Mouse (Mus musculus) urinary bladder, postnatal 4 days (tissue): ENCODE data around the gene Gm49342.
"Not testable (repeated sequence)": the region's sequence is repeated elsewhere in the genome, so short reads cannot be mapped to it uniquely, and the experiment has no call there.

Experiments used
- DNase-seq, 2 experiments: peaks; one replicate each; pipeline ENCODE4 v3.0.0; 2021 to 2022; ENCODE audit warnings: low spot score in 2 of 2

Gene Gm49342

DNA sequence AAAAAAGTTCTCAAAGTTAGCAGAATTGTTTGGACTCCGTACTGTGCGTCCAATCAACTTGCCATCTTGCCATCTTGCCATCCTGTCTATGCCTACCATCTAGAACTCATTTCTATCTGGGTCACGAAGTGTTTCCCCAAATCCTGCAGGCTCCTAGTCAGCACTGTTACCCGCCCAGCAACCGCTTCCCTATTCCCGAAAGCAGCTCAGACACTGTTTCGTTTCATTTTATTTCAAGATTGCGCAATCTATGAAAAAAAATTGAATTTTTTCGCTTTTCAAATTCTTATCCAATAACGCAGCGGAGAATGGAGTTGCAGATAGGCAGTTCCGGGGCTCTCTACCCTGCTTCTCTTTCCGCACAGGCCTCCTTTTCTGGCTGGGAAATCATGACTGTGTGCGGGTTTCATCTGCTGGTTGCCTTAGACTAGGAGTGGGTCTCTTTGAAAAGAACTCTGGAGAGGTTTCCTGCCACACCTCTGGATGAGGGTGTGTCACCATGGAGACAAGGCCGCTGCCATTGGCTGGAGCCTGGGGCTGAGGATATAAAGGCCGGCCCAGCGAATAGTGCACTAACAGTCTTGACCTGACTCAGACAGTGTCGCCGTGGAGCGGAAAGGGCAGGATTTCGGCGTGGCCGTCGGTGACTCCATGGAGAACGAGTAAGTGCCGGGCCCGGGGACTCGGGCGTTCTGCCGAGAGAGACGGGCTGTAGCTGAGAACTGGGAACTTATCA lies at the start of gene Gm49342:
Gene Gm49342 (plus strand): TSS at position 586 of the 736 bp plus-strand sequence.
- peak; percentile 93 for DNase-seq

DNA sequence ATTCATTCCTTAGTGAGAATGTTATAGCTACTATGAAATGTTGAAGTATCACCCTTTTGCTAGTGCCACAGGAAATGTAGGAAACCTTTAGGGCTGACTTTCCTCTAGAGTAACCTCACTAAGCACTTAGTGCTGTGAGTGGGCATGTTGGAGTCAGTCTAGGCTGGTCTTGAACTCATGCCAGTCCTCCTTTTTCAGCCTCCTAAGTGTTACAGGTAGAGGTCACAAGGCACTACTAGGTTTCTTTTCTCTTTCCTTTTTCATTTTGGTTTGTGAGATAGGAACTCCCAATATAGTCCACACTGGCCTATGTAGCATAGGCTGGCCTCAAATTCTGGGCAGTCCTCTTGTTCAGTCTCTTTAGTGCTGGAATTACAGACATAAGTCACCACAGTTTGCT lies 48.9 kb upstream of the Gm49342 start:
- DNase-seq: no peak

DNA sequence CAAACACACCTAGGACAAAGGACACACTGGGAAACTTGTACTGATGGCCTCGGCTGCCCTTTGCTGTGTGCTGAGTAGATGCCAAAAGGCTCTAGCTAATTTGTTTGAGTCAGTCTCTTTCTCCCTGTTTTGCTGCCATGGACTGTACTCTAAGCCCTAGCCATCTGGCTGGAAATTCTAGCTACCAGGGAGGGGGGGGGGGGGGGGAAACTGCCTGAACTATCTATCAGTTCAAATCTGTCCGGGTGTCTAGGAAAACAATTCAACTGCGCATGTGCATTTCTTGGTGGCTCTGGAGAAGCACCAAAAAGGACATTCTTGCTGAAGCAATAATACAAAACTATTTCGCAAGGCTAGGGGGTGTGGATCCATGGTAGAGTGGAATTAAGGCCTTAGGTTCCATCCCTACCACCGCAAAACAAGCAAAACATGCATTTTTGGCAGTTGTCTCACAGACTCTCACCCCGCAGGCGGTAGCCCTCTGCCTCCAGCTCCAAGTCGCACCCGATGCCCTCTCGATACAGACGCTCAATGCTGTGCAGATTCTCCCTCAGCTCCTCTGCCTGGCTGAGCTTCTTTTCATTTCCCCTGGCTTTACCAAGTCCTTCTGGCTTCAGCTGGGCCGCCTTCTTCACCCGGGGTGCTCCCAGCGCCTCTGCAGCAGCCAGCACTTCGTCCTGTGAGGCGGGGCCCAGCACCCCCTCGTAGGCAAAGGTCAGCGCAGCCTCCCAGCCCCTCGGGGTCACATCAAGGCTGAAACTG lies 48.2 kb upstream of the Gm49342 start:
- DNase-seq: peak in 1 of 2 experiments; percentile 31

DNA sequence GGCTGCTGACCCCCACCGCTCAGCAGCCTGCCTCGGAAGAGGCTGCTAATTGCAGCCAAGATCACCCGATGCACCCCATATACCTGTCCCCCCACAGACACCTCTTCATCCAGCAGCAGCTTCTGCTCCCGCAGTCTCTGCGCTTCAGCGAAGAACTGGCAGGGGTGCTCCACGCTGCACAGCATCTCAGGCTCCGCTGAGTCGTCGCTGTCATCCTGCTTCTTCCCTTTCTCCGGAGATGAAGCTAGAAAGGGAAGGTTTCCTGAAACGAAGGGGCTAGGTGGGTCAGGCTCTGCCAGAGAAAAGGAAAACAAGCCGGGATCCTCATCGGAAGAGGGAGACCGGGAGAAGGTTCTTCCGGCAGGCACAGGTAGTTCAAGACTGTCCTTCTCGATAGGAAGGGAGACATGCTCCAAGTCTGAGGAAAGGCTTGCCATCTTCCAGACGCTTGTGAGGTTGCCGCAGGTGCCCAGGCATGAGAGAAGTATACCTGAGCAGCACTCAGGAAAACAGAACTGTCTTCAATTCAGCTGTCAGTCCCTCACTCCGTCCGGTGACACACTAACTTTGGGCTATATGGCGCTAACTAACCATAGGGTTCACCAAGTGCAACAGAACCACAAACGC lies 47.5 kb upstream of the Gm49342 start:
- DNase-seq: no peak

DNA sequence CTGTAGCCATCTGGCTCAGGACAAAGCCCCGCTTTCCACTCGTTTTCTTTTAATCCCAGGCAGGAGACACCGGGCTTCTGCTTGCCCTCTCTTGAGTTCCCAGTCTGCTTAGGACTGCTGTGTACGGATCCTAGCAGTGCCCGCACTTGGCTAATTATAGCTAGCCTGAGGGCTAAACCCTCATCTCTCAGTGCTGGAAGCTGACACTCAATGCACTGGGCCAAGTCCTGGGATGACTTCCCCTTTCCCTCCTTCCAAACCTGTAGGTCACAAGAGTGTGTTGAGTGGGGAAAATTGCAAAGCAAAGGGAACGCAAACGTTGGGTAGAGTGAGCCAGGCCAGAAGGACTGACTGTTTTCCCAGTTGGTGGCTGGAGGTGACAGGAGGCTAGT lies 46.9 kb upstream of the Gm49342 start, which contains the start of gene Klhl33:
Gene Klhl33 (minus strand): TSS at position 134 of the 392 bp plus-strand sequence.
- DNase-seq: no peak

DNA sequence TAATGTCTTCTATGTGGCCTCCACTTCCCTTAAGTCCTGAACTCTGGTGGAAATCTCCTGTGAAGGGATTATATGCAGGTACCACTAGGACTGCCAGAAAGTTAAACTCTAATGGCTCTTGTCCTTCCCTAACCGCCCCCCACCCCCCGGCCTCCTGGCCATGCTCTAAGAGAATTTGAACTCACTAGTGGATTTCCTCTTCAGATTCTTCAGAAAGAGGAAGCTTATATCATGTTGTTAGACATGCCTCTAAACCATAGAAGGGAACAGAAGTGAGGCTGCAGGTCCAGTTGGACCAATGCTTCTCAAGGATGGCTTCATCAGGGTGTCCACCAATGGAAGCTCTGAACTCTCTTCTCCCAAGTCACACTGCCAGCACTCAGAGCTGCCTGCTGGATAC lies 46.3 kb upstream of the Gm49342 start:
- DNase-seq: not testable (repeated sequence)

DNA sequence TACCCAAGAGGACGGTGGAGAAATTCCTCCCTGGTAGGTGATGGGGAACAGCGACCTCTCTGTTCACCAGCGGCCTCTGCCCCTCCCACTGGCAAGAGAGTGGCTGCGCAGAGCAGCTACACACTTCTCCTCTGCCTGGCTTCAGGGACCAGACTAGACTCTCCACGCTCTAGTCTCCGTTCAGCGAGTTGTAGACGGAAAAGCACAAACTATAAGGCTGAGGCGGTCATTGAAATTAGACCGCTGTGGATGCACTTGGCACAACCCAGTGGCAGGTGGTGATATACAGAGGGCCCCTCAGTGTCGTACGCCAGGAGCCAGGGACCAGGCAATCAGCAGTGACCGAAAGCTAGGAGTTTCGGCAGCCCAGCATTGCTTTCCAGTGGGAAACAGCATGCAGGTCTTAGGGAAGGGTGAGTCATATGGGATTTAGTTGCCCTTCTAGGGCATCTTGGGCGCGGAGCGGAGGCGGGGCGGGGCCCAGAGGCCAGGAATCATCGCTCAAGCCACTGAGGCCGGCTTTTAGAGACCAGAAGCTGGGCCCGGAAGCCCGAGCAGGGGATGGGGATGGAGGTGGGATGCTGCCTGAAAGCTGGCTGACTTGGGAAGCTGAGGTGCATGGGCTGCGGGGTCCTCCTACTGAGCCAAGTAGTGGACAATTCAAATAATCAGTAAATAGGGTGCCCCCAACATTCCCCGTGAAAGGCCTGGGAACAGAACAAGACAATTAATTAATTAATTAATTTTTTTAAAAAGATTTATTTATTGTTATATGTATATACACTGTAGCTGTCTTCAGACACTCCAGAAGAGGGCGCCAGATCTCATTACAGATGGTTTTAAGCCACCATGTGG lies 40.1 kb upstream of the Gm49342 start:
- DNase-seq: no peak

DNA sequence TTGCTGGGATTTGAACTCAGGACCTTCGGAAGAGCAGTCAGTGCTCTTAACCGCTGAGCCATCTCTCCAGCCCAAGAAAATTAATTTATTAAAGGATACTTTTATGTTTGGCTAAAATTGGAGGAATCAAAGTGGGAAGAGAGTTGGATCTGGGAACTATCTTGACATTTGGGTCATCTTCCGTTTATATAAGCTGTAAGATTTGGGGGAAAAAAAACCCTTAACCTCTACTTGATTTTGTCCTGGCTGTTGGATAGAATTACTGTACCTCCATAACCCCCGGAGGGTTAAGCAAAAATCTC lies 39.5 kb upstream of the Gm49342 start:
- no peak for DNase-seq

DNA sequence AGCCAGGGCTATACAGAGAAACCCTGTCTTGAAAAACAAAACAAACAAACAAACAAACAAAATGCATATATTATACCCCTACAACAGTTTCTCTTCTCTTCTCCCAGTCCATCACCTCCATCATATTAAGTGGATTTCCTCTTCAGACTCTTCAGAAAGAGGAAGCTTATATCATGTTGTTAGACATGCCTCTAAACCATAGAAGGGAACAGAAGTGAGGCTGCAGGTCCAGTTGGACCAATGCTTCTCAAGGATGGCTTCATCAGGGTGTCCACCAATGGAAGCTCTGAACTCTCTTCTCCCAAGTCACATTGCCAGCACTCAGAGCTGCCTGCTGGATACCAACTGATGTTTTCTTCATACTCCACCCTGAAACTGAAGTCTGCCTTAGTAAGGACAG lies 39.0 kb upstream of the Gm49342 start:
- DNase-seq: not testable (repeated sequence)

DNA sequence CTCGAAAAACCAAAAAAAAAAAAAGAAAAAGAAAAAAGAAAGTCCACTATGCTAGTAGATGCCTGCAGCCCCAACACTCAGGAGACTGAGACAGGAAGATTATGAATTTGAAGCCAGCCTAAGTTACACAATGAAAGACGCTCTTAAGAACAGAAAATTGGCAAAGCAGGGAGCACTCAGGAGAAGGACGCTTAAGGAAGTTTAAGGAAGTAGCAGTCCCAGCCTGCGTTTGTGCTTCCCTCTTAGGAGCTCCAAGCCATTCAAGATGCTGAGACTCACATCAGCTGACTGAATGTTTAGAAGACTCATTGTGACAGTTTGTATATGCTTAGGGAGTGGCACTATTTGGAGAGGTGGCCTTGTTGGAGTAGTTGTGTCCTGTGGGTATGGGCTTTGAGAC lies 36.2 kb upstream of the Gm49342 start:
- DNase-seq: no peak

DNA sequence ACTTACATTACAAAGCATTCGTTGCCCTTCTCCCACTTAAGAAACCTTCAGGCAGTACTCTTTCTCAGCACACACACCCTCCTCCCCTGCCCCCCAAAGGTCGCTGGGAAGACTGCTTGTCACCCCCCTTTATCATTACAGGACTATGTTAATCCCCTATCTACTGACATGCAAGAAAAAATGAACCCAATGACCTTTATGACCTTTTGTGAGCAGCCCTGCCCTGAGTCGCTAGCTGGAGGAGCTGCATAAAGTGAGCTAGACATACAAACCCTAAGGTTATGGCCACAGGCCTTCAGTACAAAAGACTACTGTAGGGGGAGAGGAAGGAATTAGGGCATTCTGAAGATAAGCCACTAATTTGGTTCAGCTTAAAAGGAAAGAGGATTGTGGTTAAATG lies 33.0 kb upstream of the Gm49342 start:
- no peak for DNase-seq

DNA sequence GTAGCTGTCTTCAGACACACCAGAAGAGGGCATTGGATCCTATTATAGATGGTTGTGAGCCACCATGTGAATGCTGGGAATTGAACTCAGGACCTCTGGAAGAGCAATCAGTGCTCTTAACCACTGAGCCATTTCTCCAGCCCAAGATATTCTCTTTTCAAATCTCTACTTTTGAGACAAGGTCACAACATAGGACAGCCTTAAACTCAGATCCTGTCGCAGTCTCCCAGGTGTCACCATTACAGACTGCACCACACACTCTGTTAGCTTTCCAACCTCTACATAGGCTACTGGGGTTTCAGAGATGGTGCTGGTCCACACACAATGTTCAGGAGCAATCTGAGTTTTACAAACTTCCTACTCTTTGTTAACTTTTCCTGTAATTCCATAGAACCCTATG lies 20.9 kb upstream of the Gm49342 start:
- not testable (repeated sequence) for DNase-seq

DNA sequence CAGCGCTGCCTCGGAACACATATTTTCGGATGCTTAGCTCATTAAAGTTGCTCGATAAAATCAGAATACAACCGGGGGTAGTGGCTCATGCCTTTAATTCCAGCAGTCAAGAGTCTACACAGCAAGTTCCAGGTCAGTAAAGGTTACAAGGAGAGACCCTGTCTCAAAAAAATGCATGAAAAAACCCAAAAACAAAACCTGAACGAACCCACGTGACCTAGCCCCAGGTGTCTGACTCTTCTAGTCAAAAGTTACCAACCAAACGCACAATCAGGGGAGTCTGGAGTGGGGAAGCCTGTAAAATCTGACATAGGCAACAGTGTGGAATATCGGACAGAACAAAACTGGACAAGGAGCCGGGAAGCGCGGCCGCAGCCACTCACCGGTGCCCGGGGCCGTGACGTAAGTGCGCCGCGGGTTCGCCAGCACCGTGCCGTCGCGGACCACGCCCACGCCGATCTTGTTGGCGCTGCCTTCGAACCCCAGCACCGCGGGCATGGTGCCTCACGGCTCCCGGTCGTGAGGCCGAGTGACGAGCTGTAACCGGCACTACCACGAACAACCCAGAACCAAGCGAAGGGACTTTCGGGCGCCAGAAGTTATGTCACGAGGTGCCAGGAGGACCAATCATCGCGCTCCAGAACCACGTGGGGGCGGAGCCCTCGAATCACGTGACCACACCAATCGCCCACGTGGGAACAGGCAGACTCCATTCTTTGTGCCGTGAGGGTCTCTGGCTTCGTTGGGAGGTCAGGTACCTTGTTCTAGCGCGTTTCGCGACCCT lies 19.8 kb upstream of the Gm49342 start, which contains the start of the genes Osgep and Apex1:
Gene Osgep (minus strand): TSS at position 613 of the 784 bp plus-strand sequence.
Gene Apex1 (plus strand): TSS at position 688 of the 784 bp plus-strand sequence.
- peak; percentile 94 to 97 for DNase-seq

DNA sequence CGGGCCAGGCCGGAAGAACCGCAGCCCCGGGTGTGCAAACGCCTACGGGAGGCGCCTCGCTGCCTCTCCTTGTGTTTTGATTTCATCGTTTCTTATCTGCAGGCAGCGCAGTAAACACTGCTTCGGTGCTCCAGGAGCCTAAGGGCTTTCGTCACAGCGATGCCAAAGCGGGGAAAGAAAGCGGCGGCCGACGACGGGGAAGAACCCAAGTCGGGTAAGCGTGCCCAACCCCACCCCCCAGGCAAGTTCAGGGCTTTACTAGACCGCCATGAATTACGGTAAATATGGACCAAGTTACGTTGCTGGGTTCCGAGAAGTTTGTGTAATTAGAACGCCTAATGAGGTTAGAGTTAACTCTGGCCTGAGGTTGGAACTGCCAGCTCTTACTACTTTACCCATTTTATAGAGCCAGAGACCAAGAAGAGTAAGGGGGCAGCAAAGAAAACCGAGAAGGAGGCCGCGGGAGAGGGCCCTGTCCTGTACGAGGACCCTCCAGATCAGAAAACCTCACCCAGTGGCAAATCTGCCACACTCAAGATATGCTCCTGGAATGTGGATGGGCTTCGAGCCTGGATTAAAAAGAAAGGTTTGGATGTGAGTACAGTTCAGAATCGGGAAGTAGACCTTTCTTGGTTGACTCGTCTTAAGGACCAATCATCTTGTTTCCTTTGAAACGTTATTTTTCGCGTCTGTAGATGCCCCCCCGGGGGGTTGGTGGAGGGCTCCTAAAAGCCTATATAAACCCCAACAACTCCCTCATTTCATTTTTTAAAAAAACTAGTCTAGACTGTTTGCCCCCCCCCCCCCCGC lies 19.0 kb upstream of the Gm49342 start:
- no peak for DNase-seq

DNA sequence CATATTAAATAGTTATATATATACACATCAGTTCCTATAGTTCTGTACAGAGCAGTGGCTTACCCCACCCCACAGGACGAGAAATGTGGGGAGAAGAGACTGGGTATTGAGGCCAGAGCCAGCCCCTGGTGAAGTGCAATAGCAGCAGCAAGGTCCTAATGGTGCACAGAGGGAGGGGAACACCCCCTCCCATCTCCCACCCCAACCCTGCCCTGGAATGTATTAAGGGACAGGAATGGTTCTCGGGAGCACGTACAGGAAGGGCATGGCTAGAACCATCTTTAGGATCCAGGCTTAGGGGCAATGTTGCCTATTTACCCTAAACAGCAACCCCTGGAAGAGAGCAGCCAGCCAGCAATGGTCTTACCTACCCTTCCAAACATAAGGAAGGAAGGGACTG lies 17.0 kb upstream of the Gm49342 start:
- no peak for DNase-seq

DNA sequence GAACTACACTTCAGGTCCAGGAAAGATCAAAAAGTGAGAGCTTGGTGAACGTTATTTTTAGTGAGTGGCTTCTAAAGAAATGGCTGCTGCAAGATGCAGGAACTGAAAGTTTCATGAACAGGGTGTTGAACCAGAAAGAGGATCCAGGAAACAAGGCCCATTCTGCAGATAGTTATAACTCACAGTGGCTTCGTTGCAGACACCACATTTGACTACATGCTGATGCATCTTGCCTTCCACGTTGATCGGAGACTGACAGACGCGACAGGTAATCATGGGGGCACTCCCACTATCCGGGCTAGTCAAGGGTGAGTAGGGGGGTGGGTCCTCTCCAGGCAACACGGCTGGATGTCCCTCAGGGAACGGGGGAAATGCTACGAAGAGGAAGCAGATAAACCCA lies 14.4 kb upstream of the Gm49342 start:
- DNase-seq: no peak

DNA sequence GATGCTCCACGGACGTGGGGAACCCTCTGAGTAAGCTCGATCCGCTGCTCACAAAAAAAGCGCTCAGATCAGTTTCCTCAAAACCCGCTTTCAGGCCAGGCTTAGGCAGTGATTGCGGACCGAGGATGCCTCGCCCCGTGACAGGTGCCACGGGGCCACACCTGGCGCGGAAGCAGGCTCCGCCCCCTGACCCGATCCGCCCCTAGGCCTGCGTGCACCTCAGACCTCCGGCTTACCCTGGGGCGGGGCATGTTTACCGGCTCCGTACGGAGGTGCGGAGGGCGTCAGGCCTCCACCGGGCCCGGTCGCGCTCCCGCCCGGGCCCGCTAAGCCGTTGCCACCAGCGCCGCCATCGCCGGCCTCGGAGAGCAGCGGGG lies 14.0 kb upstream of the Gm49342 start:
- DNase-seq: peak in 1 of 2 experiments; percentile 60

DNA sequence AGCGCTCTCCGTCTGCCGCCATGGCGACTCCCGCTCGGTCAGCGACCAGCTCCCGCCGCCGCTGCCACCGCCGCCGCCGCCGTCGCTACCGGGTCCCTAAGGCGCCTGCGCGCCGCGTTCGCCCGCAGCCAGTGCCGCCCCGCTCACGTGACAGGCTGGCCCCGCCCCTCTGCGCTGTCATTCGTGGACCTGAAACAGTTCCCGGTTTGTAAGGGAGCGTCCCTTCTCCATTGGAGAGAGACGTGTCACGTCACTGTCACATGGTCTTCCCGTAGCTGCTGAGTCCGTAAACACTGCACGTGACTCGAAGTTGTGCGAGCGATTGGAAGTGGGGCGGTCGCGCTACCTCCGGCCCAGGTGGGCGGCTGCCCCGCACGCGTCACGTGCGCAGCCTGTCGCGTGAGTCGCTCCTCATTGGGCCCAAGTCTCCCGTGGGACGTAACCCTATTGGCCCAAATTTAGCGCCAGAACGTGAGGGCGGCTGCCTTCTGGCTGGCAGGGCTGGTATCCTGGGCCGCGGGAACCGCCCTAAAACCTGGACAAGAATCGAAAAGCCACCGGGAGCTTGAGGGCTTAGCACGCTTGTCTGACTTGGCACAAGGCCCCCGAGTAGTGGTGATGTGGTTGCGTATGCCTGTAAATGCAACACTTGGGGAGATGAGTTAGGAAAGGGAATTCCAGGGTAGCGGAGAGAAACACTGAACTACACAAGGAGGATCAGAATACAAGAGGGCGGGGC lies 13.4 kb upstream of the Gm49342 start, which contains the start of the genes Pip4p1 and Pnp:
Gene Pip4p1 (minus strand): TSS at position 103 of the 739 bp plus-strand sequence.
Gene Pnp (plus strand): TSS at position 329 of the 739 bp plus-strand sequence.
- peak; percentile 96 to 99 for DNase-seq

DNA sequence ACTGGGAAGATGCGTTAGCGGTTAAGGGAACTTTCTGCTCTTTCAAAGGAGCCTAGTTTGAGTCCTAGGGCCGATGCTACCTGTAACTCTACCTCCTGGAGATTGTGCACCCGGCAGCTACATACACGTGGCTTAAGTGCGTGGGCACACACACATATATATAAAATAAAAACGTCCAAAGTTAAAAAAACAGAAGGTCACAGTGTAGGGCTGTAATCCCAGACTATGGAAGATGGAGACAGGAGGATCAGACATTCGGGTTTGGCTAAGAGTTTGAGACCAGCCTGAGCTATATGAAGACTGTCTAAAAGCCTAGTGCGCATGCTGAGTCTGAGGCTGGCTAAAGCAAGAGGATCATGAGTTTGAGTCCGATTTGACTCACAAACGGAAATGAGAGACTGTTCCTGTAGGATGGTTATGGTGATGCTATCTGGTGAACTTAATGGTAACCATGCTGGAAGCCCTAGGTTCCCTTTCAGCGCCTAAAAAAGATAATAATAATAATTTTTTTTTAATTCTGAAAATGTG lies 12.8 kb upstream of the Gm49342 start:
- DNase-seq: no peak
